Mouse (Mus musculus): ENCODE data around the gene Adam33.
"Not testable (repeated sequence)": the region's sequence is repeated elsewhere in the genome, so short reads cannot be mapped to it uniquely, and the experiment has no call there.

The Adam33 gene

GRCm38 (mm10) chr2:131063404-131063864 lies at the start of gene Adam33:
Gene Adam33 (minus strand): TSS chr2:131063814.
- DNase-seq (ENCODE audit: low spot score in 2 of 2): no peak

- DNase-seq (ENCODE audit: low spot score in 2 of 2): no peak
These were observed 42.4 kb upstream of the Adam33 start for GRCm38 (mm10) chr2:131105989-131106388.

GRCm38 (mm10) chr2:131105061-131105460 lies 41.4 kb upstream of the Adam33 start:
- DNase-seq (ENCODE audit: low spot score in 2 of 2): not testable (repeated sequence)

GRCm38 (mm10) chr2:131104021-131104420 lies 40.4 kb upstream of the Adam33 start:
- no peak for DNase-seq (ENCODE audit: low spot score in 2 of 2)

- no peak for DNase-seq (ENCODE audit: low spot score in 2 of 2)
These were observed 37.9 kb upstream of the Adam33 start for GRCm38 (mm10) chr2:131101530-131101929.

GRCm38 (mm10) chr2:131097087-131097486 lies 33.5 kb upstream of the Adam33 start:
- no peak for DNase-seq (ENCODE audit: low spot score in 2 of 2)

- peak; percentile 52 to 64 for DNase-seq (ENCODE audit: low spot score in 2 of 2)
These were observed 32.6 kb upstream of the Adam33 start for GRCm38 (mm10) chr2:131096101-131096795.

- DNase-seq (ENCODE audit: low spot score in 2 of 2): peak; percentile 79 to 80
These were observed 31.2 kb upstream of the Adam33 start for GRCm38 (mm10) chr2:131094823-131095222.

GRCm38 (mm10) chr2:131093577-131093976 lies 30.0 kb upstream of the Adam33 start:
- DNase-seq (ENCODE audit: low spot score in 2 of 2): peak in 1 of 2 experiments; percentile 0

GRCm38 (mm10) chr2:131090852-131091251 lies 27.2 kb upstream of the Adam33 start:
- DNase-seq (ENCODE audit: low spot score in 2 of 2): peak in 1 of 2 experiments; percentile 40

GRCm38 (mm10) chr2:131089634-131090033 lies 26.0 kb upstream of the Adam33 start:
- DNase-seq (ENCODE audit: low spot score in 2 of 2): no peak

GRCm38 (mm10) chr2:131088581-131088980 lies 25.0 kb upstream of the Adam33 start:
- DNase-seq (ENCODE audit: low spot score in 2 of 2): no peak

GRCm38 (mm10) chr2:131086667-131087390 lies 23.2 kb upstream of the Adam33 start, which contains the start of gene Siglec1:
Gene Siglec1 (minus strand): TSS chr2:131086765.
- DNase-seq (ENCODE audit: low spot score in 2 of 2): no peak

- DNase-seq (ENCODE audit: low spot score in 2 of 2): no peak
These were observed 20.6 kb upstream of the Adam33 start for GRCm38 (mm10) chr2:131084206-131084605.

GRCm38 (mm10) chr2:131080507-131080906 lies 16.9 kb upstream of the Adam33 start:
- DNase-seq (ENCODE audit: low spot score in 2 of 2): no peak

- no peak for DNase-seq (ENCODE audit: low spot score in 2 of 2)
These were observed 8.9 kb upstream of the Adam33 start for GRCm38 (mm10) chr2:131072536-131072935.

- no peak for DNase-seq (ENCODE audit: low spot score in 2 of 2)
These were observed 3.9 kb upstream of the Adam33 start for GRCm38 (mm10) chr2:131067481-131067880.

GRCm38 (mm10) chr2:131066342-131066741 lies 2.7 kb upstream of the Adam33 start:
- no peak for DNase-seq (ENCODE audit: low spot score in 2 of 2)

- DNase-seq (ENCODE audit: low spot score in 2 of 2): no peak
These were observed 2.0 kb downstream of the Adam33 start for GRCm38 (mm10) chr2:131061607-131062006.

- no peak for DNase-seq (ENCODE audit: low spot score in 2 of 2)
These were observed 2.8 kb downstream of the Adam33 start for GRCm38 (mm10) chr2:131060784-131061183.

- no peak for DNase-seq (ENCODE audit: low spot score in 2 of 2)
These were observed 3.7 kb downstream of the Adam33 start for GRCm38 (mm10) chr2:131059781-131060540.

- DNase-seq (ENCODE audit: low spot score in 2 of 2): peak; percentile 51 to 80
These were observed 4.2 kb downstream of the Adam33 start for GRCm38 (mm10) chr2:131059377-131059776.

Measured in urinary bladder, postnatal 36 days (tissue).